Mouse (Mus musculus) testis, adult 2 months (tissue): ENCODE results near the gene Gmeb2. TPM values are rescaled to one million over a fixed set of nuclear protein-coding genes. Genes with fewer than 3 reads are reported as not detected.

Experiments
- H3K27ac ChIP-seq: fragments of 200-500 bp; 2 replicates; pipeline ENCODE4 v1.5.1; 2012; ENCODE audit warnings: low read depth, low read length; ENCODE audit not compliant: control insufficient read depth, insufficient read depth
- H3K27me3 ChIP-seq: fragments of 200-500 bp; 2 replicates; pipeline ENCODE4 v1.6.1; 2012; ENCODE audit warnings: mild to moderate bottlenecking, low read length, moderate library complexity; ENCODE audit not compliant: control insufficient read depth, insufficient read depth
- H3K36me3 ChIP-seq: fragments of 200-500 bp; 2 replicates; pipeline ENCODE4 v1.6.1; 2012; ENCODE audit warnings: mild to moderate bottlenecking, low read length; ENCODE audit not compliant: control insufficient read depth, insufficient read depth
- H3K4me1 ChIP-seq: fragments of 200-500 bp; 2 replicates; pipeline ENCODE4 v1.6.1; 2012; ENCODE audit warnings: low read length; ENCODE audit not compliant: control insufficient read depth, insufficient read depth
- H3K4me3 ChIP-seq: fragments of 200-500 bp; 2 replicates; pipeline ENCODE4 v1.5.1; 2012; ENCODE audit warnings: low read depth, mild to moderate bottlenecking, low read length, moderate library complexity, mixed read lengths; ENCODE audit not compliant: control insufficient read depth
- CTCF ChIP-seq: fragments of 200-500 bp; IDR thresholded peaks from 2 replicates; pipeline ENCODE4 v1.5.1; 2012; ENCODE audit warnings: low read depth, mild to moderate bottlenecking, inconsistent platforms, low read length, moderate library complexity; ENCODE audit not compliant: control insufficient read depth, insufficient read depth, insufficient replicate concordance
- POLR2A ChIP-seq: fragments of 200-500 bp; IDR thresholded peaks from 2 replicates; pipeline ENCODE4 v1.6.1; 2012; ENCODE audit warnings: low read depth, mild to moderate bottlenecking, inconsistent platforms, low read length, moderate library complexity; ENCODE audit not compliant: control insufficient read depth
- polyA plus RNA-seq: library from polyadenylated mRNA; depleted of rRNA; stranded (reverse); fragments of >200 nt; gene quantifications from 2 replicates; pipeline ENCODE4 v1.2.3, GENCODE M21; 2012

The Gmeb2 gene
- polyA plus RNA-seq, 1 experiment = 10.2 TPM

GRCm38 (mm10) chr2:181314080-181314810 is 26.4 kb upstream of the Gmeb2 start, which contains the start of gene Stmn3:
Gene Stmn3, minus strand, starts transcription at chr2:181314500.
- H3K4me3 ChIP-seq = peak within 1 kb of the TSS; percentile 28
- no peak for TF ChIP-seq CTCF
- TF ChIP-seq POLR2A = no peak
- no peak within 1 kb of the TSS for H3K27ac ChIP-seq
- no peaks in the 10 kb centered on the region for H3K27me3 ChIP-seq
- H3K36me3 ChIP-seq = no peaks in the 10 kb centered on the region
- peaks cover 11% of the 10 kb centered on the region for H3K4me1 ChIP-seq

GRCm38 (mm10) chr2:181313344-181314079 is 25.7 kb upstream of the Gmeb2 start:
- H3K4me3 ChIP-seq = peak overlapping the region; percentile 28
- no peaks in the 10 kb centered on the region for H3K36me3 ChIP-seq
- no peaks in the 10 kb centered on the region for H3K27me3 ChIP-seq
- peaks cover 8% of the 10 kb centered on the region for H3K4me1 ChIP-seq
- no peak overlapping the region for H3K27ac ChIP-seq
- TF ChIP-seq CTCF (no peak), POLR2A (no peak)

- H3K27ac ChIP-seq = no peak overlapping the region
- peaks cover 8% of the 10 kb centered on the region for H3K4me1 ChIP-seq
- no peaks in the 10 kb centered on the region for H3K27me3 ChIP-seq
- H3K36me3 ChIP-seq = no peaks in the 10 kb centered on the region
- no peak overlapping the region for H3K4me3 ChIP-seq
- TF ChIP-seq CTCF = no peak
- no peak for TF ChIP-seq POLR2A
Observed at GRCm38 (mm10) chr2:181313006-181313343, 25.1 kb upstream of the Gmeb2 start.

GRCm38 (mm10) chr2:181312435-181312834 is 24.6 kb upstream of the Gmeb2 start:
- no peaks in the 10 kb centered on the region for H3K36me3 ChIP-seq
- no peak overlapping the region for H3K27ac ChIP-seq
- no peak overlapping the region for H3K4me3 ChIP-seq
- no peaks in the 10 kb centered on the region for H3K27me3 ChIP-seq
- no peak for TF ChIP-seq CTCF
- TF ChIP-seq POLR2A = no peak
- peaks cover 12% of the 10 kb centered on the region for H3K4me1 ChIP-seq

GRCm38 (mm10) chr2:181307144-181307804 is 19.4 kb upstream of the Gmeb2 start:
- Histone ChIP-seq H3K4me3 (no peak overlapping the region), H3K27me3 (no peaks in the 10 kb centered on the region), H3K4me1 (peaks cover 13% of the 10 kb centered on the region), H3K27ac (no peak overlapping the region), H3K36me3 (no peaks in the 10 kb centered on the region)
- TF ChIP-seq POLR2A (no peak), CTCF (peak; percentile 33; the same call in 1 of the 2 replicates)

GRCm38 (mm10) chr2:181304944-181305343 is 17.1 kb upstream of the Gmeb2 start:
- Histone ChIP-seq H3K4me3 (no peak overlapping the region), H3K27me3 (no peaks in the 10 kb centered on the region), H3K27ac (no peak overlapping the region), H3K36me3 (no peaks in the 10 kb centered on the region), H3K4me1 (peaks cover 13% of the 10 kb centered on the region)
- TF ChIP-seq POLR2A = no peak

GRCm38 (mm10) chr2:181302041-181302440 is 14.2 kb upstream of the Gmeb2 start:
- no peak overlapping the region for H3K27ac ChIP-seq
- H3K36me3 ChIP-seq = no peaks in the 10 kb centered on the region
- TF ChIP-seq POLR2A (no peak), CTCF (no peak)
- no peaks in the 10 kb centered on the region for H3K27me3 ChIP-seq
- peaks cover 5% of the 10 kb centered on the region for H3K4me1 ChIP-seq
- H3K4me3 ChIP-seq = no peak overlapping the region; the same call in 1 of the 2 replicates
